Mouse (Mus musculus): ENCODE data around the gene Sec31a. TPM values are rescaled to one million over a fixed set of nuclear protein-coding genes. Genes with fewer than 3 reads are reported as not detected.
"Not testable (repeated sequence)": the region's sequence is repeated elsewhere in the genome, so short reads cannot be mapped to it uniquely, and the experiment has no call there.

Sec31a gene
- polyA plus RNA-seq, 1 experiment from 2014 or later, result 117 TPM

GRCm38 (mm10) chr5:100430966-100431365 is 14.9 kb upstream of the Sec31a start:
- Histone ChIP-seq H3K27ac (ENCODE audit: low read depth, low read length) (no peak overlapping the region), H3K9me3 (ENCODE audit: control insufficient read depth, low read length) (no peaks in the 10 kb centered on the region), H3K4me1 (replicated peaks; ENCODE audit: control insufficient read depth, insufficient read depth, low read length) (peaks cover 19% of the 10 kb centered on the region), H3K4me2 (ENCODE audit: low read depth, low read length, severe bottlenecking) (no peak overlapping the region), H3K4me3 (ENCODE audit: low read depth, low read length) (no peak overlapping the region), H3K27me3 (ENCODE audit: control insufficient read depth, insufficient read depth, low read length) (no peaks in the 10 kb centered on the region), H3K36me3 (ENCODE audit: control insufficient read depth, insufficient read depth, low read length) (peaks cover 9% of the 10 kb centered on the region), H3K9ac (ENCODE audit: low read length) (no peak overlapping the region)
- no peak for ATAC-seq (replicated peaks; ENCODE audit: low FRiP score)
- 78% methylated on average over 2 of the region's 2 CpGs for WGBS
- DNase-seq (ENCODE audit: low spot score), result no peak

DNA sequence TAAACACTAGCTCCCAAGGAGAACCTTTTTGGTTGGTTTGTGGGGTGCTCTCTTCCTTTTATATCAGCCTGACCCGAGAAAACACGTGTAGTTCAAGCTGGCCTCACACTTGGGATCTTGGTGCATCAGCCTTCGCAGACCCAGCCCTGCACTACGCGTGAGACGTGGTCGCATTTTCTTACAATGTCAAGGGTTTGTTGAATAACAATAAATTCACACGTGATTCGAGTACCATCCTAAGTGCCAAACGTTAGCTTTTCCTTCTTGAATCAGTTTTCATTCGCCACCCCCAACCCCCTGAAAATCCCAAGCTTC is 14.0 kb upstream of the Sec31a start:
- H3K27me3 ChIP-seq (ENCODE audit: control insufficient read depth, insufficient read depth, low read length), result no peaks in the 10 kb centered on the region
- peak overlapping the region; percentile 76 for H3K4me2 ChIP-seq (ENCODE audit: low read depth, low read length, severe bottlenecking)
- H3K4me3 ChIP-seq (ENCODE audit: low read depth, low read length), result peak overlapping the region; percentile 69
- H3K9me3 ChIP-seq (ENCODE audit: control insufficient read depth, low read length), result no peaks in the 10 kb centered on the region
- H3K9ac ChIP-seq (ENCODE audit: low read length), result peak overlapping the region; percentile 73
- DNase-seq (ENCODE audit: low spot score) (no peak), ATAC-seq (replicated peaks; ENCODE audit: low FRiP score) (peak; percentile 7; the same call in 1 of the 2 replicates)
- peak overlapping the region; percentile 65 for H3K27ac ChIP-seq (ENCODE audit: low read depth, low read length)
- H3K4me1 ChIP-seq (replicated peaks; ENCODE audit: control insufficient read depth, insufficient read depth, low read length), result peaks cover 19% of the 10 kb centered on the region
- WGBS, result 7% methylated on average over 11 of the region's 11 CpGs
- peaks cover 9% of the 10 kb centered on the region for H3K36me3 ChIP-seq (ENCODE audit: control insufficient read depth, insufficient read depth, low read length)

DNA sequence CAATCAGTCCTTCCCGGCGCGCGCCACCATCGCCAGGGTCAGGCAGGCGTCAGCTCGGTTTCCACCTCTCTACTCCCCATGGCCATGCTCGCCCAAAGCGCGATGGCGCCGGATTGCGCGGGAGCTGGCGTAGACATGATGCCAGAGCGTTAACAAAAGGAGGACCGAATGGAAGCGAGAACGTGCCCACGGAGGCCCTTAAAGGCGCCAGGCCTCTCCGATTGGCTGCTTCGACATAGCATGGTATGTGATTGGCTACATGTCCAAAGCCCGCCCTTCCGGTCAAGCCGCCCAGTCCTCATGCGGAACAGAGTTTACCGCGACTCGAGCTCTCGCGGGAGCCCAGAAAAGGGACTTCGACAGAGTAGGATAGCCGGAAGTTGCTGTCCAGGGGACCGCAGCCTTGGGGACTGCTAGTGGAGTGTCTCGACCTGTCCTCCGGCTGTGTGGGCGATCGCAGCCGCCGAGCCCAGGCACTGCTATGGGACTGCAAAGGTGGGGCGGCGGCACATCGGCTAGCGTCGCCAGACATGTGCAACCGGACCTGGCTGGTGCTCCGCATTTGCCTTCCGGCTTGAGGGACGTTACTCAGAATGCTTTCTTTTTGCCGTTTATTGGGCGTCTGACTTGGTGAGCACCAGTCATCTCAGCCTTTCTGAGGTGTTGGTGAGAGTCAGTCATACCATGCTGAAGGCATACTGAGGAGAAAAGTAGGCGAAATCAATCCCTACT is 13.5 kb upstream of the Sec31a start:
- Histone ChIP-seq H3K4me3 (ENCODE audit: low read depth, low read length) (peak overlapping the region; percentile 69), H3K27me3 (ENCODE audit: control insufficient read depth, insufficient read depth, low read length) (no peaks in the 10 kb centered on the region), H3K4me1 (replicated peaks; ENCODE audit: control insufficient read depth, insufficient read depth, low read length) (peaks cover 19% of the 10 kb centered on the region), H3K27ac (ENCODE audit: low read depth, low read length) (peak overlapping the region; percentile 87), H3K36me3 (ENCODE audit: control insufficient read depth, insufficient read depth, low read length) (peaks cover 9% of the 10 kb centered on the region), H3K9ac (ENCODE audit: low read length) (peak overlapping the region; percentile 94), H3K4me2 (ENCODE audit: low read depth, low read length, severe bottlenecking) (peak overlapping the region; percentile 92), H3K9me3 (ENCODE audit: control insufficient read depth, low read length) (no peaks in the 10 kb centered on the region)
- ATAC-seq (replicated peaks; ENCODE audit: low FRiP score), result peak; percentile 99
- peak; percentile 97 for DNase-seq (ENCODE audit: low spot score)
- WGBS, result under 1% methylated on average over 53 of the region's 53 CpGs

GRCm38 (mm10) chr5:100428734-100429343 is 12.8 kb upstream of the Sec31a start:
- peak; percentile 45 for ATAC-seq (replicated peaks; ENCODE audit: low FRiP score)
- Histone ChIP-seq H3K4me2 (ENCODE audit: low read depth, low read length, severe bottlenecking) (peak overlapping the region; percentile 92), H3K27me3 (ENCODE audit: control insufficient read depth, insufficient read depth, low read length) (no peaks in the 10 kb centered on the region), H3K4me3 (ENCODE audit: low read depth, low read length) (peak overlapping the region; percentile 69), H3K27ac (ENCODE audit: low read depth, low read length) (peak overlapping the region; percentile 87), H3K9ac (ENCODE audit: low read length) (peak overlapping the region; percentile 94), H3K36me3 (ENCODE audit: control insufficient read depth, insufficient read depth, low read length) (peaks cover 13% of the 10 kb centered on the region), H3K4me1 (replicated peaks; ENCODE audit: control insufficient read depth, insufficient read depth, low read length) (peaks cover 21% of the 10 kb centered on the region), H3K9me3 (ENCODE audit: control insufficient read depth, low read length) (no peaks in the 10 kb centered on the region)
- under 1% methylated on average over 20 of the region's 20 CpGs for WGBS
- no peak for DNase-seq (ENCODE audit: low spot score)

DNA sequence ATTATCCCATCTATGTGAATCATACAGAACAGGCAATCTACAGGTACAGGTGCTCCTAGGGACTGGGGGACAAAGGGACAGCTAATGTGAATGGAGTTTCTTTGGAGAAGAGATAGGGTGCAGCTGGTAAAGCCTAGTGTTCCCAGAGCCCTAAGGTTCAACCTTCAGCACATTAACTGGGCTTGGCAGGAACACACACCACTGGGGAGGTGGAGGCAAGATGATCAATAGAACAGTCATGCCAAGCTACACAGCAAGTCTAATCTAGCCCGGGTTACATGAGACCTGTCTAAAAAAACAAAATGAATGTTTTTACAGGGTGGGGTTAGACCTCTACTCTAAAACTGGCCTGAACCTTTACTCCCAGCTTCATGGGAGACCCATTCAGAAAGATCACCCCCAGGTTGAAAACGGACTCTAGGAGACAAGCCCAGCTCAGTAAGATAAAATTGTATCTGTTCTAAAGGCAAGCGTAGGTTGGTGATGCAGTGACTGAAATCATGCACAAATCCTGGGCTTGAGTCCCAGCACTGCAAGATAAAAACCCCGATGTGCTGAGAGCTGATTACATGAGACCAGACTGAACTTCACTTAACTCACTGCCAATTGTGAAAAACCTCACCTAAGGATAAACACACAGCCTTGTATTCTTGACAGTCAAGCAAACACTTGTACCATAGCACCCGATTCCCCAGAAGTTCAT is 12.1 kb upstream of the Sec31a start:
- Histone ChIP-seq H3K9me3 (ENCODE audit: control insufficient read depth, low read length) (no peaks in the 10 kb centered on the region), H3K36me3 (ENCODE audit: control insufficient read depth, insufficient read depth, low read length) (peaks cover 18% of the 10 kb centered on the region), H3K27ac (ENCODE audit: low read depth, low read length) (no peak overlapping the region)

DNA sequence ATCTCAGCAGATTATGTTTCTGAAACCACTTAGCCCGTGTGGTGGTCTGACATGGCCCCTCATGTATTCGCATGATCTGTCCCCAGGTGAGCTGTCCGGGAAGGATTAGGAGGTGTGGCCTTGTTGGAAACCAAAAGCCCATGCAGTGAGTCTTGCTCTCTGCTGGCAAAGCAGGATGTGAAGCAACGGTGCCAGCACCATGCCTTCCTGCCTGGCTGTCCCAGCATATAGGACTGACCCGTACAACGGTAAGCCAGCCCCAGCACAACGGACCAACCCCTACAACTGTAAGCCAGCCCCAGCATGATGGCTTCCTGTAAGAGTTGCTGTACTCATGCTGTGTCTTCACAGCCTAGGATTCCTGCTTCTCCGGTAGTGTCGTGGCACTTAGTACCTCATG is 11.2 kb upstream of the Sec31a start:
- Histone ChIP-seq H3K4me3 (ENCODE audit: low read depth, low read length) (peak overlapping the region; percentile 69), H3K27ac (ENCODE audit: low read depth, low read length) (no peak overlapping the region), H3K9ac (ENCODE audit: low read length) (peak overlapping the region; percentile 94), H3K27me3 (ENCODE audit: control insufficient read depth, insufficient read depth, low read length) (no peaks in the 10 kb centered on the region), H3K4me2 (ENCODE audit: low read depth, low read length, severe bottlenecking) (peak overlapping the region; percentile 92), H3K4me1 (replicated peaks; ENCODE audit: control insufficient read depth, insufficient read depth, low read length) (peaks cover 25% of the 10 kb centered on the region), H3K36me3 (ENCODE audit: control insufficient read depth, insufficient read depth, low read length) (peaks cover 19% of the 10 kb centered on the region), H3K9me3 (ENCODE audit: control insufficient read depth, low read length) (no peaks in the 10 kb centered on the region)
- WGBS, result 62% methylated on average over 9 of the region's 9 CpGs
- ATAC-seq (replicated peaks; ENCODE audit: low FRiP score) (no peak), DNase-seq (ENCODE audit: low spot score) (no peak)

More for the DNA sequence above, 12.1 kb upstream of the Sec31a start:
- Histone ChIP-seq H3K27me3 (ENCODE audit: control insufficient read depth, insufficient read depth, low read length) (no peaks in the 10 kb centered on the region), H3K4me3 (ENCODE audit: low read depth, low read length) (peak overlapping the region; percentile 69), H3K9ac (ENCODE audit: low read length) (peak overlapping the region; percentile 94), H3K4me2 (ENCODE audit: low read depth, low read length, severe bottlenecking) (peak overlapping the region; percentile 92), H3K4me1 (replicated peaks; ENCODE audit: control insufficient read depth, insufficient read depth, low read length) (peaks cover 24% of the 10 kb centered on the region)
- WGBS, result 19% methylated on average over 5 of the region's 5 CpGs
- DNase-seq (ENCODE audit: low spot score), result no peak
- ATAC-seq (replicated peaks; ENCODE audit: low FRiP score), result no peak

DNA sequence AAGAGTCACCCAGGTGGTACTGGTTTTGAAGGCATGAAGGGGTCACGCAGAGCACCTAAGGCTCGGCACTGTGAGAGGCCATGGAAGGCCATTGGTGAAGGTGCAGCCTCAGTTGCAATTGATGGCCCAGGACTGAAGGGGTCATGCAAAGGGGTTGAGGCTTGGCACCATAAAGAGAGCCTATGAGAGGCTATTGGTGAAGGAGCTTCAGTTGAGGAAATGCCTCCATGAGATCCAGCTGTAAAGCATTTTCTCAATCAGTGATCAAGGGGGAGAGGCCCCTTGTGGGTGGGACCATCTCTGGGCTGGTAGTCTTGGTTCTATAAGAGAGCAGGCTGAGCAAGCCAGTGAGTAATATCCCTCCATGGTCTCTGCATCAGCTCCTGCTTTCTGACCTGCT is 9.8 kb upstream of the Sec31a start:
- not testable (repeated sequence) for H3K9ac ChIP-seq (ENCODE audit: low read length); DNase-seq (ENCODE audit: low spot score); ATAC-seq (replicated peaks; ENCODE audit: low FRiP score); H3K27ac ChIP-seq (ENCODE audit: low read depth, low read length); H3K9me3 ChIP-seq (ENCODE audit: control insufficient read depth, low read length); H3K4me2 ChIP-seq (ENCODE audit: low read depth, low read length, severe bottlenecking); H3K27me3 ChIP-seq (ENCODE audit: control insufficient read depth, insufficient read depth, low read length); H3K4me3 ChIP-seq (ENCODE audit: low read depth, low read length)
- Histone ChIP-seq H3K4me1 (replicated peaks; ENCODE audit: control insufficient read depth, insufficient read depth, low read length) (peaks cover 25% of the 10 kb centered on the region), H3K36me3 (ENCODE audit: control insufficient read depth, insufficient read depth, low read length) (peaks cover 22% of the 10 kb centered on the region)
- 95% methylated on average over 2 of the region's 2 CpGs for WGBS

DNA sequence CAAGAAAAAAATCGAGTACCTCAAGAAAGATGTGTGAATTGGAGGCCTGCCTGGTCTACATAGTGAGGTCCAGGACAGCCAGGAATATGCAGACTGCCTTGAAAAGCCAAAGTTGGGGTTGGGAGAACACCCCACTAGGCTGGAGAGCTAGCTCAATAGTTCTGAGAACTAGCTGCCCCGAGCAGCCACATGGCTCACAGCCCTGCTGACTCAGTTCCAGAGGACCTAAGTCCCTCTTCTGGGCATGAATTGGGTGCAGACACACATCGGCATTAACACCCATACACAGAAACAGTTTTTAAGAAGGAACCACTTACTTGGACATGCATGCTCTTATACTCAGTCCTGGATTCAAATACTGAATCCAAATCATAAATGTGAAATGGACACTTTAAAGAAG is 8.2 kb upstream of the Sec31a start:
- no peak overlapping the region for H3K9ac ChIP-seq (ENCODE audit: low read length)
- 83% methylated on average over 3 of the region's 3 CpGs for whole genome bisulfite sequencing
- DNase-seq (ENCODE audit: low spot score), result no peak
- H3K36me3 ChIP-seq (ENCODE audit: control insufficient read depth, insufficient read depth, low read length), result peaks cover 31% of the 10 kb centered on the region
- no peak overlapping the region for H3K4me2 ChIP-seq (ENCODE audit: low read depth, low read length, severe bottlenecking)
- peaks cover 22% of the 10 kb centered on the region for H3K4me1 ChIP-seq (replicated peaks; ENCODE audit: control insufficient read depth, insufficient read depth, low read length)
- H3K4me3 ChIP-seq (ENCODE audit: low read depth, low read length), result peak overlapping the region; percentile 12; the same call in 1 of the 2 replicates
- no peak for ATAC-seq (replicated peaks; ENCODE audit: low FRiP score)
- no peak overlapping the region for H3K27ac ChIP-seq (ENCODE audit: low read depth, low read length)
- no peaks in the 10 kb centered on the region for H3K9me3 ChIP-seq (ENCODE audit: control insufficient read depth, low read length)
- H3K27me3 ChIP-seq (ENCODE audit: control insufficient read depth, insufficient read depth, low read length), result no peaks in the 10 kb centered on the region
